Mouse (Mus musculus): ENCODE results near the gene Gamt.

The Gamt gene

GRCm38 (mm10) chr10:80260642-80261584, at the start of gene Gamt, which contains the start of gene Dazap1:
Gene Gamt (minus strand): TSS chr10:80261012.
Gene Dazap1 (plus strand): TSS chr10:80261486.
- DNase-seq (ENCODE audit: low spot score), result peak; percentile 96

DNA sequence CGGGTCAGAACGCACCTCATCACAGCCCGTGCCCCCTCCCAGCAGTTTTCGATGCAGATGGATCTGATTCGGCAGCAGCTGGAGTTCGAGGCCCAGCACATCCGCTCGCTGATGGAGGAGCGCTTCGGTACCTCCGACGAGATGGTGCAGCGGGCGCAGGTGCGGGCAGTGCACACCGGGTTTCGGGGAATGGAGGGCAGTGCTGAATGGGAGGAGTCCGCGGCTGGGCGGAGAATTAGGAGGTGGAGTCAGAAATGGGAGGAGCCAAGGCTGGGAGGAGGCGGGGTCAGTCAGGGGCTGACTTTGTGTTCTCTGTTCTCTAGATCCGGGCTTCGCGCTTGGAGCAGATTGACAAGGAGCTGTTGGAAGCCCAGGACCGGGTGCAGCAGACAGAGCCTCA, 44.0 kb upstream of the Gamt start:
- no peak for DNase-seq (ENCODE audit: low spot score)

DNA sequence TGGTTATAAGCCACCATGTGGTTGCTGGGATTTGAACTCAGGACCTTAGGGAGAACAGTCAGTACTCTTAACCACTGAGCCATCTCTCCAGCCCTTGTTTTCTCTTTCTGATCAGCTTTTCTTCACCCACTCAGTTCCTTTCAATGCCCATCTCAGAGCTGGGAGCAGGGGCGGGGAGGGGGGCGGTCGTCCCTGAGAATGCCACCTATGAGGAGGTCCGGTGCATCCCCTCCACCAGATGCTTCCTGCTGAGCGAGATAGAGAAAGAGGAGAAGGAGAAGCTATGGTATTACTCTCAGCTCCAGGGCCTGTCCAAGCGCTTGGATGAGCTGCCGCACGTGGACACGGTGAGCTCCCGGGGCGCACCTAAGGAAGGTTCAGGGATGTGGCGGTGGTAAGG, 43.6 kb upstream of the Gamt start:
- DNase-seq (ENCODE audit: low spot score), result no peak

GRCm38 (mm10) chr10:80302471-80302881, 41.7 kb upstream of the Gamt start:
- DNase-seq (ENCODE audit: low spot score), result no peak

DNA sequence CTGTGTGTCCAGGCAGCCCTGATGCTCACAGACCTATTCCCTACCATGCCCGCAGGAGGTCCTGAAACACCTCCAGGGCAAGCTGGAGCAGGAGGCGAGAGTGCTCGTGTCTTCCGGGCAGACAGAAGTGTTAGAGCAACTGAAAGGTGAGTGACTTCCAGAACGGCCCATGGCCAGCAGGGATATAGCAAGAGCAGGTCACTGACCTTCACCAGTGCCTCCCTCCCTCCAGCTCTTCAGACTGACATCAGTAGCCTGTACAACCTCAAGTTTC, 41.2 kb upstream of the Gamt start:
- no peak for DNase-seq (ENCODE audit: low spot score)

DNA sequence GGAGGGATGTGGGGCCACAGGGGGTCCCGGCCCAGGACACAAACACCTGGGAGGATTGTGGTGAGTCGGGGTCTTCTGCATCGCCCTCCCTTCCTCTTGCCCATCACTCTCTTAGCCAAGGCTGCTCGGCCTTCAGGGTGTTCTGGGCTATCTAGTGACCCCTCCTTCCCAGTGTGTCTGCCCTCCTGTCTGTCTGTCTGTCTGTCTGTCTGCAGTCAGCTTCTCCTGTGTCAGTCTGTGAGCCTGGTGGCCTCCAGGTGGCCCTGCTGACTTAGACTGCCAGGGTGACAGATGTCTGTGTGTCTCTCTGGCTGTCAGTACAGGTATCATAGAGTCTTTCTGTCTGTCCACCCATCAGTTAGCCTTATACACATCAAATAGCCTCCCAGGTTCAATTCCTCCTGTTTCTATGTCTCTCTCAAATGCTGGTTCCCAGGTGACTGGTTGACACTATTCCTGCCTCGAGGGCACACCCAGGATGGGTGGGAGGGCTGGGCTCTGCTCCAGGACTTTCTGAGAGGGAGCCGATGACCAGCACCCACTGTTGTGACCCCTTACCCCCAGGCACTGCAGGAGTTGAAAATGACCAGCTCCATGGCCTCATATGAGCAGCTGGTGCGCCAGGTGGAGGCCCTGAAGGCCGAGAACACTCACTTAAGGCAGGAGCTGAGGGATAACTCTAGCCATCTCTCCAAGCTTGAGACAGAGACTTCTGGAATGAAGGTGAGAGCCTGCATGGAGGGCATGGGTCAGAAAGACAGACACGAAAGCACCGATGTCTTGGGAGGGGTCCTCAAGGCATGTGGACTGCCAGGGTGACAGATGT, 40.7 kb upstream of the Gamt start:
- DNase-seq (ENCODE audit: low spot score), result no peak

- no peak for DNase-seq (ENCODE audit: low spot score)
Observed at GRCm38 (mm10) chr10:80300672-80301181, 39.9 kb upstream of the Gamt start.

GRCm38 (mm10) chr10:80299824-80300223, 39.0 kb upstream of the Gamt start:
- no peak for DNase-seq (ENCODE audit: low spot score)

DNA sequence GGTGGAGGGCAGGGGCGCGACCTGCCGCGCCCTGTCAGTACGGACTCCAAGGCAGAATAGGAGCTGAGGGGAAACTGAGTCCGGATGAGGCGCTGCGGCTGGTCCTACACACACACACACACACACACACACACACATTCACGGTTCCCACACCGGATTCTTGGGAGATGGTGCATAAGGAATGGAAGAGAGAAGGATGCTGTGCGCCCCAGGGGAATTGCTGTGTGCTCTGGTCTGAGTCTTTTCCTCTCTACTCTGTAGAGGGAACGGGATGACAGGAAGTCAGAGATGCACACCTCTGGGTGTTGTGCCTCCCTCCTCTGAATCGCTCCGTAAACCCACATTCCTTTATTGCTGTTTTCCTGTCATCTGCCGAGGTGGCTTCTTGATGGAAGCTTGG, 38.5 kb upstream of the Gamt start:
- no peak for DNase-seq (ENCODE audit: low spot score)

GRCm38 (mm10) chr10:80298571-80299281, 37.9 kb upstream of the Gamt start:
- DNase-seq (ENCODE audit: low spot score), result no peak

GRCm38 (mm10) chr10:80297526-80298133, 36.8 kb upstream of the Gamt start:
- no peak for DNase-seq (ENCODE audit: low spot score)

DNA sequence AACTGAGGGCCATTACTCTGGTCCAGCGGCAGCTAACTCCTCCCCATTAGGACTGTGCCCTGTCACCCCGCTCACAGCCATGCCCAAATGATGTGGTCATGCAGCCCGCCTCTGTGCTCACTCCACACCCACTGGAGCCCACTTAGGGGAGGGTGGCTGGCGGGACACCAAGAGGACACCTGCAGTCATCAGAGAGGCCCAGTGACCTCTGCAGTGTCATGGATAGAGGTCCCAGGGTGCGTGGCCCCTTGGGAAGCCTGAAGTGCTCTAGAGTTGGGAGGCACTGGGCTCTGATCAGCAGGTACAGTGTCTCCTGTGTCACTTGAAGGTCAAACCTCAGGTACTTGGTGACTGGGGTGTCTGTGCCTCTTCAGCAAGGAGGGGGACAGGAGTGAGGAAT, 36.0 kb upstream of the Gamt start:
- DNase-seq (ENCODE audit: low spot score), result no peak

- no peak for DNase-seq (ENCODE audit: low spot score)
Observed at GRCm38 (mm10) chr10:80295618-80296425, 35.0 kb upstream of the Gamt start, which contains the start of gene Apc2. Gene Apc2 (plus strand): TSS chr10:80295977.

- DNase-seq (ENCODE audit: low spot score), result no peak
Observed at GRCm38 (mm10) chr10:80294788-80295303, 34.0 kb upstream of the Gamt start.

DNA sequence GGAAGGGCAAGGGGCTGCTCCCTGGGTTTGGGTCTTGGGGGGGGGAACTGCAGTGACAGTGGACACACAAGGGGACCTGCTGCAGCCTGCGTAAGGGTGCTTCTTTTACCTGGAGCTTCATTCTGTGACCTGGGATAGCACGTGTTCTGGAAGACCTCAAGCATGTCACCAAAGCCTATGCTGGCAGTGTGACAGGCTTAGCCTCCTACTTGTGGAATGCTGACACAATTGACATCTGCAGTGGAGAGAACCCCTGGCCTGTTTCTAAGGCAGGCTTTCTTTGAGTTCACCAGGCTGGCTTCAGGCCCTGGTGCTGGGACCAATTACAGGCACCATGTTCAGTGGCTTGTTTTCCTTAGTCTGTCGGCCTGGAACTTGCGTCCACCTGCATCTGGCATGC, 33.5 kb upstream of the Gamt start:
- no peak for DNase-seq (ENCODE audit: low spot score)

- no peak for DNase-seq (ENCODE audit: low spot score)
Observed at GRCm38 (mm10) chr10:80293325-80293724, 32.5 kb upstream of the Gamt start.

GRCm38 (mm10) chr10:80292251-80293146, 31.7 kb upstream of the Gamt start, which contains the start of gene Rps15:
Gene Rps15 (plus strand): TSS chr10:80292453.
- peak; percentile 71 for DNase-seq (ENCODE audit: low spot score)

- DNase-seq (ENCODE audit: low spot score), result no peak
Observed at GRCm38 (mm10) chr10:80288657-80289056, 27.8 kb upstream of the Gamt start.

- no peak for DNase-seq (ENCODE audit: low spot score)
Observed at GRCm38 (mm10) chr10:80288097-80288496, 27.3 kb upstream of the Gamt start.
